Mouse (Mus musculus): ENCODE data around the gene Cybrd1. TPM values are rescaled to one million over a fixed set of nuclear protein-coding genes. Genes with fewer than 3 reads are reported as not detected.
A peak's percentile ranks its signal among the peaks of the same experiment; 100 is the strongest.

Cybrd1 gene
- total RNA-seq (2021), result 1 to 10 TPM; 2.9 to 3.5 TPM
- long read RNA-seq, experiment 1, partial matches to known transcripts, result 0 of 1 reads
- long read RNA-seq, experiment 1, other reads (novel, unspliced or antisense), result 1 of 1 reads
- long read RNA-seq, experiment 2, full-length matches to known transcripts, result 1 of 1 reads
- long read RNA-seq, experiment 2, partial matches to known transcripts, result 0 of 1 reads
- long read RNA-seq, experiment 2, other reads (novel, unspliced or antisense), result 0 of 1 reads

DNA sequence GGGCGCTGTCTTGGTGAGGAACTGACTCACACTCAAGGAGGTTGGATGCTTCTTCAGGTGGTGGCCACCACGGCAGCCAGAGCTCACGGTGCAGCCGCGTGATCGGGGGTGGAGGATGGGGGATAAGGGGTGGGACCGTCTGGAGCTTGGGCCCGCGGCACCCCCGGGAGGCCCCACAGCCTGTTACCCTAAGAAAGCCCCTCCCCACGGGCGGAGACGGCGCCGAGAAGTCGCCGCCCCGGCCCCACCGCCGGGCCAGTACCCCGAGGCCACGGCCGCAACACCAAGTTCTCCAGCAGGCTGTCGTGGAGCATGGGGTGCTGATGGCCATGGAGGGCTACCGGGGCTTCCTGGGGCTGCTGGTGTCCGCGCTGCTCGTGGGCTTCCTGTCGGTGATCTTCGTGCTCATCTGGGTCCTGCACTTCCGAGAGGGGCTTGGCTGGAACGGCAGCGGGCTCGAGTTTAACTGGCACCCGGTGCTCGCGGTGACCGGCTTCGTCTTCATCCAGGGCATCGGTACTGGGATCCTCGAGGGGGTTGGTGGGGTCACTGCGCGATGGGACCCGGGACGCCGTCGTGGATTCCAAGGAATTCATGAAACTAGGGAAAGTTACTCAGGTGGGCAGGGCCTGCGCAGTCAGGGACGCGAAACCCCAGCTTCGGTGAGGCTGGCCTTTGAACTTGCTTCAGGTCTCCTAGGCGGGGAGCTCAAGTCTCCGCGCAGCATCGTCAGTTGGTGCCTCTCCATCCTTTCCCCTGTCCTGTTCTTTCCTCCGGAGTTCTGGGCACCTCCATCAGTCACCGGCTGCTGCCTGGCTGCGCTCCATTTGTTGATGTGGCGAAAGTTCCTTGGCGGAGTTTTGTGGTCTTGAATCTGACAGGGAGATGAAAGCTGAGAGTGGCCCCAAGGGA is at the start of gene Cybrd1:
Cybrd1 (plus strand) TSS at position 127 of the 912 bp plus-strand sequence.
- intact Hi-C loops (cut with DNase I), result no loop called here
- DNase-seq (ENCODE audit: low spot score in 2 of 2), result no peak

DNA sequence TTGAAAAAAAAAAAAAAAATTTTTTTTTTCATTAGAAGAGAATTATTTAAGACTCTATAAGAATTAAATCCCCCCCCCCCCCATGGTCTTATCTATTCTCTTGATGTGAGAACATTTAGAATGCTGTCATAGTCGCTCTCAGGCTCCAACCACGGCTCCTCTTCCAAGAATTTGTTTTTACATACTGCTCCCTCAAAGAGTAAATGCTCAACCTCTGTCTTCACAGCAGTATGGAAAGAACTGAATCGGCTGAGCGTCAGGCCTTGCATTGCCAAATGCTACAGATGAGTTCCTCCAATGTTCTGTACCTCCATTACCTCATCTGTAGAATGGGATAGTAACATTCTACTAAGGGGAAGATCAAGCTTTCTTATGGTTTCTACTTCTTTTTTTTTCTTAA is 46.1 kb upstream of the Cybrd1 start:
- DNase-seq (ENCODE audit: low spot score in 2 of 2), result no peak
- intact Hi-C loops (cut with DNase I), result no loop called here

DNA sequence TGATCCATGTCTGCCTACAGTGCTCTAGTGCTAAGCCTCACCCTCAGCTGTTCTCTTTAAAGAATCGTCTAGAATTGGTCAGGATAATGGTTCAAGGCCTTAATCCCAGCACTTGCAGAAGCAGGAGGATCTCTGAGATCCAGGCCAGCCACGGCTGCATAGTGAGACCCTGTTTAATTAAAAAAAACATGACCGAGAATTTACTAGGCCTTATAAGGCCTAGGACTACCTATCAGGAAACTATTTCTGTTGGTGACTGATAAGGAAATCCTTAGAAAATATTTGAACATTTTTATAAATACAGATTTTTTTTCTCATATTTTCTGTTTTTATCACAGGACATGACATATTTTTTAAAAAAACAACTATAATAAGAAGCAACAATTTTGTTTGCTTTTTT is 44.4 kb upstream of the Cybrd1 start:
- no peak for DNase-seq (ENCODE audit: low spot score in 2 of 2)
- intact Hi-C loops (cut with DNase I), result no loop called here

DNA sequence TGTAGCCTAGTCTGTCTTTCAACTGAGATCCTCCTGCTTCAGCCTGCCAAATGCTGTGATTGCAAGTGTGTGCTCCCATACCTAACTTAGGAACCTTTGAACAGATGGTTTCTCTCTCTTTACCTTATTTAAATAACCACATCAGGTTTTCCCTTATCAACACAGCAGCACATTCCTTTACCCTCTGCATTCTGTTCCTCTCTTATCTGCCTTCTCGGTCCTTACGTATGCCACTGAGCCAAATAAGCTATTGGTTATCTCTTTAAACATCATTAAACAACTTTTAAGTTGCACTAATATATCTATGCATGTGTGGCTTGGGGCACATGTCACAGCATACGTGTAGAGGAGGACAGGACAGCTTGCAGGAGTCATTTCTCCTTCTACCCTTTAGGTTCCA is 43.9 kb upstream of the Cybrd1 start:
- no peak for DNase-seq (ENCODE audit: low spot score in 2 of 2)
- intact Hi-C loops (cut with DNase I), result no loop called here

DNA sequence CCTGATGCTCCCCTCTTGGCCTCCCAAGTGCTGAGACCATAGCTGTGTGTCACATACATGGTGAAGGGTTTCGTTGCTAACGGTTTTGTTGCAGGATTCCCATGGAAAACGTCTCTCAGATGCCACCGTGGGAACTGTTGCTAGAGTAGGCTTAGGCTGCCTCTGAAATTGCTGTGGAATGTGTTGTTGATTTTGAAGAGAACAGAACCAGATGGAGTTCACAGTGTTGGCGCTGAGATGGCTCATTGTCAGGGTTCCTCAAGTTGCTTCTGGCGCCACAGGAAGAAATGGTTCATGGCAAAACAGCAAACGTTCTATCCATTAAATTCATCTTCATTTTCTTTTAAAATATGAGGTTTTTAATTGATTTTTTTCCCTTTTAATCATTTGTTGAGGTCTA is 35.3 kb upstream of the Cybrd1 start:
- peak; percentile 12 to 42 for DNase-seq (ENCODE audit: low spot score in 2 of 2)
- intact Hi-C loops (cut with DNase I), result no loop called here

DNA sequence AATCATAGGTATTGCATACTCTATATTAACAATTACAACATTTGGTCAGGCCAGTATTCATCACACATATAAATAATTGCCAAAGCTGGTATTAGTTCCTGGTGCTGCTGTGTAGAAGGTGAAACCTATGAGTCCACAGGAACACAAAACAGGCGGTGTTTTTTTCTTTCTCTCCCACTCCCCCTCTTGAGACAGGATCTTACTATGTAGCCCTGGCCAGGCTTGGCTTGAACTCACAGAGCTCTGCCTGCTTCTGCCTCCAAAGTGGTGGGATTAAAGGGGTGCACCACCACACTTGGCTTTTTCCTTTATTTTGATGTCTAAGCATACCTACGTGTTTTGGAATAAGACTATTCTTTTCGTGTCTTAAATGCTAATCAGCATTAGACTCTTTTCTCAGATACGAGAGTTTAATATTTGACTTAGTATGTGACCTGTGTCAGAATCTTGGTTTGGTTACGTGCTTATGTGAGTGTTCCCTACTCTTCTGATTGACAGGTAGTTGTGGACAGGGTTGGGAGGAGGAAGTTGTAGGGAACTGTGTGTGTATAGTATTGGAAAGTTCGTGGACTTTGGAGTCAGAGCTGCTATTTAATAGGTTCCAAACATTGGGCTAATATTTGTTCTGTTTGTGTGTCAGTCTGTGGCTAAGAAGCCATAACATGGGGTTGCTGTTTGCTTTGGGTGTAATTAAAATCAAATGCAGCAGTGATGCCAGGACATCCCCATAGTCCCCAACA is 34.1 kb upstream of the Cybrd1 start:
- DNase-seq (ENCODE audit: low spot score in 2 of 2), result no peak
- intact Hi-C loops (cut with DNase I), result no loop called here

DNA sequence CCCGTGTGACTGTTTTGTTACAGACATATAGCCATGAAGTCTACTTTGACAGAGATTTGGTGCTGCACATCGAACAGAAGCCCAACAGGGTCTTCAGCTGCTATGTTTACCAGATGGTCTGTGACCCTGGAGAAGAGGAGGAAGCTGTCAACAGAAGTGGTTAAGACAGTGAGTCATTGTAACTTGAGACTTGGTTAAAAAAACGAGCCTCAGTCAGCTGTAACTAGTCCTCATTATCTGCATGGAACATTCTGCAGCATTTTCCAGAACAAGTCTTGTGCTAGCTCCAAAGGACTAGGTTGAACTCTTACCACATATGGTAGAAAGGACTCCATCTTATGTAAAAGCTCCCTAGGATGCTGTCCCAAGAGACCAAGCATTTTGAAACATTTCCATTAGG is 28.0 kb upstream of the Cybrd1 start:
- intact Hi-C loops (cut with DNase I), result no loop called here
- DNase-seq (ENCODE audit: low spot score in 2 of 2), result no peak

DNA sequence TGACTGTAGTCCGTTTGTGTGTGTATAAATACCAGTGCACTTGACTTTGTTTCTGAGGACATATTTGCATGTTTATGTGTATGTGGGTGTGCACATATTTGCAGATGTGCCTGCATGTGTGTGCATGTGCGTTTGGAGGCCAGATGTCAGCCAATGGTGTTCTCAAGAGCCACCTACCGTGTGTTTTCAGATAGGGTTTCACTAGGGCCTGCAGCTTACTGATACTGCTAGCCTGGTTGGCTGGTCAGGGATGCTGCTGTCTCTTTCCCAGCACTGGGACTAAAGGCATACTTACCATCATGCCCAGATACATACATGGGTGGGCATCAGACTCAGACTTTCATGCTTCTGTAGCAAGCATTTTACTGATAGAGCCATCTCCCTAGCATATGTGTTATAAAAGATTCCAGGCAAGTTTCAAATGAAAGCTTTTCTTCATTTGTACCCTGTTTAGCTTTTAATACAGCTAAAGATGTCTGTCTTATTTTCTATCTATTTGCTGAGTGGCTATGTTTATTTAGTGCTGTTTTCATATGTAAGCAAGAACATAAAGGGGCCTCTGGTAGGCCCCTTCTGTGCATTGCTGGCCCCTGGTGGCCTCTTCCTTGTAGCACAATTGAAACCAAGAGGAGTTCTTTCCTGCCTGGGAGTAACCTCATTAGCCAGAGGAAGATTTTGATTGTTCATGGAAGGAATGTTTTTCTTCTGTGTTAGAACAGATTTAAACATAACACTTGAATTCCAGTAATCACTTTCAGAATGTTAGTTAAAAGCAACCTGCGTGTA is 26.9 kb upstream of the Cybrd1 start:
- intact Hi-C loops (cut with DNase I), result no loop called here
- DNase-seq (ENCODE audit: low spot score in 2 of 2), result no peak

DNA sequence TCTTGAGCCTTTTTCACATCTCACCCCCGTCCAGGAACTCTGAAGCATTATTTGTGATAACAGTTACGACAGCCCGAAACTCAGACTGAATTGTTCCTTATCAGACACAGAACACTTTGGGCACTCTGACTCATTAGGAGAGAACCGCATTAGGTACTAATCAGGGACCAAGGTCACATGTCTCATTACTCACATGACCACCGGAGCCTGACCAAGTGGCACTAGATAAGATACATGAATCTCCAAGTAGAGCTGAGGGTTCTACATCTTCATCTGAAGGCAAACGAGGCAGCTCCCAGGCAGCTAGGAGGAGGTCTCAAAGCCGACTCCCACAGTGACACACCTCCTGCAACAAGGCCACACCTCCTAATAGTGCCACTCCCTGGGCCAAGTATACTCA is 21.6 kb upstream of the Cybrd1 start:
- intact Hi-C loops (cut with DNase I), result no loop called here
- DNase-seq (ENCODE audit: low spot score in 2 of 2), result no peak

DNA sequence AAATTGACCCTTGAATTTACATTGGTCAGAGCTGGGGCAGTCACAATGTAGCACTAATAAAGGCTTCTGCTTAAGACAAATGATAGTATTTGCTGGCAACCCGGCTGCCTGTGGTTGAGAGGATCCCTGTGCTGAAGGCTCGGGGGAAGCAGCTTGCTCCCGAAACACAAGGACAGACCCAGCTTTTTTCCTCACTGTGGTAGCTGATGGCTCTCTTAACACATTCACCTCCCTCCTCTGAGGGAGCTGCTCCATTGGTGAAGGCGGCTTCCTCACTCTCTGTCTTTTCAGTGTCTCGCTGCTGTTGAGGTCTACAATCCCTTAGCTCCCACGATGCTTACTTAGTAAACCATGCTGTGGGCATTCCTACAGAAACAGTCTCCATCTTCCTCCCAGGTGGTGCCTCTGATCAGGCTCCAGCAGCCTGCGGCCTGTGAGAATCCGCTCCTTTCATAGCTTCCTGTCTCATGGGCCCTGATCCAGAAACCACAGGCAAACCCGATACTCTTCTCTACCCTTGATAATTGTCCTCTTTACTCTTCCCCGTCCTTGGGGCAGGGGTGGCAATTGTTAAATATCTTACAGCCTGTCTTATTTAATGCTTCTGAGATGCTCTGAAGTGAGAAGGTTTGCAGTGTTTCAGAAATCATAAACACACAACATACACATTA is 15.0 kb upstream of the Cybrd1 start:
- intact Hi-C loops (cut with DNase I), result no loop called here
- DNase-seq (ENCODE audit: low spot score in 2 of 2), result no peak

DNA sequence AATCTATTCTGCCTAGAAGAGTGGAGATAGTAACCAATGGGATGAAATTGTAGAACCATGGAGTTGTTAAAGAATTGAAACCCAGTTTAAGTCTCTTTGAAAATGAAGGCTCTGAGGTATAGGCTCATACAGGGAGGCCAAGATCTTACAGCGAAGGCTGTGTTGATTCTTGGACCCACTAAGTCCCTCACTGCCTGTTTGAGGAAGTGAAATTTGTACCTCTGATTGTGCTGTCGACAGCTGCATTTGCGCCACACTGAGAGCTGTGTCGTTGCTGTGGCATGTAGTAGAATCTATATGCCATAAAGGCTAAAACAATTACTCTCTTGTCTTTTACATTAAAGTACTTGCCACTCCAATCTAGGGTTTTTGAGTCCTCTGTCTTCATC is 14.4 kb upstream of the Cybrd1 start:
- intact Hi-C loops (cut with DNase I), result no loop called here
- DNase-seq (ENCODE audit: low spot score in 2 of 2), result no peak

DNA sequence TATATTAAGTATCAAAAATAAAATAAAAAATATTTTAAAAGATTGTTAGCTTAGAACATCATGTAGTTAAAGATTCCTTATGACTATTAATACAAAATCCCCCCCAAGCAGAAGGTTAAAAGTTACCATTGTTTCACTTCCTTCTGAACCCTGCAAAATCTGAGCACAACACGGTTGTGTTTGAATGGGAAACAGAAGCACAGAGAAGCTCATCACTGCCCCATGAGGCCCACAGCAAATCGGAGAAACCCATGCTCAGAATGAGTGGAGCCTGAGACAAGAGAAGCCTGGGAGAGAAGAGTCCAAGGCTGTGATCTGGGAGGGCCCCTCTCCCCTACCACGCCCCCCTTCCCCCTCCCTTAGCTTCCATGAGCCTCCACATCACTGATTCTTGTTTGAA is 13.0 kb upstream of the Cybrd1 start:
- intact Hi-C loops (cut with DNase I), result no loop called here
- DNase-seq (ENCODE audit: low spot score in 2 of 2), result no peak

DNA sequence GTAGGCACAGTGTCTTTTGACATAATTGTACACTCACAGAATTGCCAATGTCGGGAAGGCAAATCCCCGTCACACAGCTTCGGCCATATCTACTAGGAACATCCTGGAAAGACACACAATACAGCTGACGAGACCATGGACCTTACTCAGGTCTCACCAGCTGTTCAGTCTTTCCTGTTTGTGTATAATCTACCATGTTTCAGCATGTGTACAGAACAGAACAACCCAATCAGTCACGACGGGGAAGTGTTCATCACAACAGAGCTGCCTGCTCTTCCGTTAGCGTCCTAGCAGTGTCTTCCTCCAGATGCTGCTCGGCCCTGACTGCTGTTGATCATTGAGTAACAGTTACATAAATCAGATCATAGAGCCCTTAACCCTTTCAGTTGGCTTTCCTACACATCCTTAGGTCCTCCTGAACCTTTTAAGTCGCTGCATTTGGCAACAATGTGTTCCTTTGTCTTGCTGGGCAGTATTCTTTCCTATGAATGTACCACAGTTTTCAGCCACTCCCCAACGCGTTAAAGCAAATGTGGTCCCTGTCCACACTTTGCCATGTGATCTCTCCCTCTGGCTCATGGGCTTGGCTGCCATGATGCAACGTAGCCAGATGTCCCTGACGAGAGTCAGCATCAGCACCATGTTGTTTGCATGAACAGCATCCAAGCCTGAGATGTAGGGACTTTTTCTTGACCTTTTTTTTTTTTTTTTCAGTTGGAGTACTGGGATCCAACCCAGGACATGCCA is 12.1 kb upstream of the Cybrd1 start:
- DNase-seq (ENCODE audit: low spot score in 2 of 2), result no peak
- intact Hi-C loops (cut with DNase I), result no loop called here

DNA sequence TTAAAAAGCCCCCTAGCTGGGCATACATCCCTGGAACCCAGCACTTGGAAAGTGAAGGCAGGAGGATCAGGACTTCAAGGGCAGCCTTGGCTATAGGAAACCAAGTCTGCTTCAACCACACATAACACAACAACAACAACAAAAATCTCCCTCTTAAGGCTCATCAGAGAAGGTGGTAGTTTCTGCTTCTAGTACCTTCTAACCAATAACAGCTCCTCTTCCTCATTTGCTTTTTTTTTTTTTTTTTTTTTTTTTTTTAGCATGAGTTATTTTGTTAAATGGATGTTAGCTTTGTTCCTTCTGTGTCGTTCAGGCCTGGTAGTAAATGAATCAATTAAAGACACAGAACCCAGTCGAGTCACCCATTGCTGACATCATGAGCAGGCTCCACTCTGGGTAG is 10.5 kb upstream of the Cybrd1 start:
- DNase-seq (ENCODE audit: low spot score in 2 of 2), result no peak
- intact Hi-C loops (cut with DNase I), result no loop called here

DNA sequence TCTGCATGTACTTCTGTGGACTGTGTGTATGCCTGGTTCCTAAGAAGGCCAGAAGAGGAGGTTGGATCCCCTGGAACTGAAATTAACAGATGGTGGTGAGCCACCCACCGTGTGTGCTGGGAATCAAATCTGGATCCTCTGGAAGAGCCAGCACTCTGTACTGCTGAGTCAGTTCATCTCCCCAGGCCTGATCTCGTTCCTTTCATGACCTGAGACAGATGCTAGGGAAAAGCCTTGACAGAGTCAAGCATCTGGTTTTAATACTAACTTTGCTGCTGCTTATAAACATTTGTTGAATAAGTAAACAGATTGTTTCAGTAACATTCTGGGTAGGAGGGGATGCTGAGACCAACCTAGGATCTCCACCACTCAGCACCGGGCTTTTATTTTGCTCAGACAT is 9.2 kb upstream of the Cybrd1 start:
- intact Hi-C loops (cut with DNase I), result no loop called here
- DNase-seq (ENCODE audit: low spot score in 2 of 2), result no peak

DNA sequence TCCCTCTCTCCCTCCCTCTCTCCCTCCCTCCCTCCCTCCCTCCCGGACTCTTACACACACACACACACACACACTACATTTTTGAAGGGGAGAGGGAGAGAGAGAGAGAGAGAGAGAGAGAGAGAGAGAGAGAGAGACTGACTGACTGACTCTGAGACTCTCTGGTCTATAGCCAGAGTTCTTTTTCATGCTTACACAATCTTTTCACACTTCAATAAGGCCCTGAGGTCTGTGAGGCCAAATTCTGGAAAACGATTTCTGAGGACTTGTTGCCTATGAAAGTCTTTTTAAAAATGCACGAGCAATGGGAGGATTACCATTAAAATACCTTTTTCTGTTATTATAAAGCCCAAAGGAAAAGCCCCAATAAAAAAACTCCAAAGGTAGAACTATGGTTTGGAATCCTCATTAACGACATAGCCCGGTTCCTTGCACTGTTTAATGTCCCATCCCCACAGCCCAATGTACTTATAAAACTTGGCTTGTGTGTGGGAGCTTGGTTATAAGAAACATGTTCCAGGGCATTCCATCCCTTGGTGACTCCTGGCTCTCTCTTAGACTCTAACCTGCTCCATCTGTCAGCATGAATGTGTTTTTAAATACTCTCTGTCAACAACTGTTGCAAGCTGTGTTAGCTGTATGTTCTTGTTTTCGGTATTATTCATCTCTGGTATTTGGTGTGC is 4.1 kb upstream of the Cybrd1 start:
- no peak for DNase-seq (ENCODE audit: low spot score in 2 of 2)
- intact Hi-C loops (cut with DNase I), result no loop called here

DNA sequence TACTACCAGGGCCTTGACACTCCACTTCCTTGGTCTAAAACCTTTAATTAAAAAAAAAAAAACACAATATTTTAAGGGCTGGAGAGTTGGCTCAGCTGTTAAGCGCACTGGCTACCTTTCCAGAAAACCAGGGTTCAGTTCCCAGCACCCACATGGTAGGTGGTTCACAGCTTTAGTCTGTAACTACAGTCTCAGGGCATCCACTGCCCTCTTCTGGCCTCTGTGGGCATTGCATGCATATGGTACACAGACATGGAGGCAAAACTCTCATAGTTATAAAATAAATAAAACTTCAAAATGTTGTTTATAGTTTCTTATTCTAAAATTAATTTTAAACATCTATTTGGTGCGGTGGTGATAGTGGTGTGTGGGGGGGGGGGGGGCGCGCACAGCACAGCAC is 1.6 kb upstream of the Cybrd1 start:
- no peak for DNase-seq (ENCODE audit: low spot score in 2 of 2)
- intact Hi-C loops (cut with DNase I), result no loop called here

DNA sequence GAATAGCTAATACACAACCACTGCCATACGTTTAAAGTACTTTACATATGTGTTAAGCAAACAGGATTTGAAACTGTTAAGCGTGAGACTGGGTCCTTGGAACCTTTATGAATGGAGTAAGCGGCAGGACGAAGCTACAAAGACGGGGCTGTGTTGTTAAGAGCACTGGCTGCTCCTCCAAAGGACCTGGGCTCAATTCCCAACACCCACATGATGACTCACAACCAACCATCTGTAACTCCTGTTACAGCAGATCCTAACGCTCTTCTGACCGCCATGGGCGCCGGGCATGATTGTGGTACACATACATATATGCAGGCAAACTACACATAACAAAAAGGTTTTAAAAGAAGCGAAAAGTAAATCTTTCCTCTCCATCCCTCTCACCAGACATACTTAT is 3.1 kb downstream of the Cybrd1 start:
- DNase-seq (ENCODE audit: low spot score in 2 of 2), result peak; percentile 27 to 30
- intact Hi-C loops (cut with DNase I), result no loop called here
